Mouse (Mus musculus) layer of hippocampus, postnatal 36 days (tissue): Measurements from ENCODE around the gene Atg5. TPM values are rescaled to one million over a fixed set of nuclear protein-coding genes. Genes with fewer than 3 reads are reported as not detected.
"Not testable (repeated sequence)": the region's sequence is repeated elsewhere in the genome, so short reads cannot be mapped to it uniquely, and the experiment has no call there.

Experiments
- DNase-seq, 2 experiments: peaks; one replicate each; pipeline ENCODE4 v3.0.0; 2022
- total RNA-seq, 2 experiments: library from RNA; stranded (reverse); gene quantifications; 2 replicates each; pipeline ENCODE4 v1.2.3; 2021

The Atg5 gene
- total RNA-seq, result 10 to 100 TPM; 23.4 to 23.9 TPM

GRCm38 (mm10) chr10:44268145-44268860 is at the start of gene Atg5:
Gene Atg5 (plus strand): TSS chr10:44268358.
- peak; percentile 98 for DNase-seq

GRCm38 (mm10) chr10:44219073-44219472 is 49.1 kb upstream of the Atg5 start:
- not testable (repeated sequence) for DNase-seq

- DNase-seq, result no peak
Measured at GRCm38 (mm10) chr10:44224345-44224744, 43.8 kb upstream of the Atg5 start.

- peak in 1 of 2 experiments; percentile 18 for DNase-seq
Measured at GRCm38 (mm10) chr10:44233351-44233750, 34.8 kb upstream of the Atg5 start.

GRCm38 (mm10) chr10:44235298-44235697 is 32.9 kb upstream of the Atg5 start:
- not testable (repeated sequence) for DNase-seq

GRCm38 (mm10) chr10:44256624-44257023 is 11.5 kb upstream of the Atg5 start:
- DNase-seq, result no peak

- DNase-seq, result no peak
Measured at GRCm38 (mm10) chr10:44265835-44266234, 2.3 kb upstream of the Atg5 start.

GRCm38 (mm10) chr10:44266561-44266960 is 1.6 kb upstream of the Atg5 start:
- no peak for DNase-seq

GRCm38 (mm10) chr10:44267426-44268142 is 574 bp upstream of the Atg5 start:
- peak in 1 of 2 experiments; percentile 8 for DNase-seq

GRCm38 (mm10) chr10:44269211-44269610 is 1.1 kb downstream of the Atg5 start:
- no peak for DNase-seq

GRCm38 (mm10) chr10:44282323-44282722 is 14.2 kb downstream of the Atg5 start:
- no peak for DNase-seq

GRCm38 (mm10) chr10:44285106-44285505 is 16.9 kb downstream of the Atg5 start:
- DNase-seq, result no peak

GRCm38 (mm10) chr10:44285935-44286334 is 17.8 kb downstream of the Atg5 start:
- DNase-seq, result no peak

- no peak for DNase-seq
Measured at GRCm38 (mm10) chr10:44290876-44291275, 22.7 kb downstream of the Atg5 start.

- no peak for DNase-seq
Measured at GRCm38 (mm10) chr10:44292205-44292604, 24.0 kb downstream of the Atg5 start.

GRCm38 (mm10) chr10:44299165-44299564 is 31.0 kb downstream of the Atg5 start:
- no peak for DNase-seq

GRCm38 (mm10) chr10:44300078-44300477 is 31.9 kb downstream of the Atg5 start:
- DNase-seq, result no peak

- DNase-seq, result no peak
Measured at GRCm38 (mm10) chr10:44303648-44304329, 35.6 kb downstream of the Atg5 start.

- DNase-seq, result no peak
Measured at GRCm38 (mm10) chr10:44304330-44304717, 36.2 kb downstream of the Atg5 start.

- no peak for DNase-seq
Measured at GRCm38 (mm10) chr10:44304845-44305244, 36.7 kb downstream of the Atg5 start.

- DNase-seq, result no peak
Measured at GRCm38 (mm10) chr10:44306308-44306707, 38.1 kb downstream of the Atg5 start.

- no peak for DNase-seq
Measured at GRCm38 (mm10) chr10:44308280-44308679, 40.1 kb downstream of the Atg5 start.

GRCm38 (mm10) chr10:44309250-44309649 is 41.1 kb downstream of the Atg5 start:
- DNase-seq, result no peak
